Mouse (Mus musculus) ES-E14 (cell line): Measurements from ENCODE around the gene Nwd1.

Experiments used
- HCFC1 ChIP-seq: IDR thresholded peaks from 2 replicates; pipeline ENCODE4 v1.6.1; 2012; ENCODE audit warnings: low read length, inconsistent platforms, borderline replicate concordance; ENCODE audit not compliant: insufficient read depth
- MAFK ChIP-seq: IDR thresholded peaks from 2 replicates; pipeline ENCODE4 v1.6.1; 2014; ENCODE audit warnings: mild to moderate bottlenecking, low read depth, low read length, inconsistent platforms; ENCODE audit not compliant: insufficient read depth

DNA sequence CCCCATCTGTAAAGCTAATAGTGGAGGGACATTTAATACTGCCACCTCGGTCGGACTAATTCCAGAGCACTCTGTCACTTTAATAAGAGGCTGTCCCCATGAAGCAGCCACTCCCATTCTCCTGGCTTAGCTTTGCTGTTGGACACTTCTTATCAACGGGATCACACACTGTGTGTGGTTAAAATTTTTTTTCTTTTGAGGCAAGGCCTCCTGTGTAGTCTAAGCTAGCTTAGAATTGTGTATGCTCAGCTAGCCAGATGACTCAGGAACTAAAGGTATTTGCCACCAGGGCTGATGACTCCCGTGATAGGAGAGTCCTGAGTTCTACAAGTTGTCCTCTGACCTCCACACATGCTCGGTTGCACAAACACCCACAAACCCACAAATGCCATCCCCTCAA, 18.9 kb downstream of the Nwd1 start:
- TF ChIP-seq MAFK, result no peak
- no peak for TF ChIP-seq HCFC1
